Mouse (Mus musculus) inflammation-experienced regulatory T-cells, adult 16 weeks (primary cell): ENCODE results near the gene Rb1. TPM values are rescaled to one million over a fixed set of nuclear protein-coding genes. Genes with fewer than 3 reads are reported as not detected.

ENCODE experiments used
- polyA plus RNA-seq: library from polyadenylated mRNA; unstranded; fragments of 100-300 nt; shearing (Covaris generic); gene quantifications from one replicate; pipeline ENCODE4 v1.2.1, GENCODE M21; 2017

Rb1 gene
- 56.9 TPM for polyA plus RNA-seq

DNA sequence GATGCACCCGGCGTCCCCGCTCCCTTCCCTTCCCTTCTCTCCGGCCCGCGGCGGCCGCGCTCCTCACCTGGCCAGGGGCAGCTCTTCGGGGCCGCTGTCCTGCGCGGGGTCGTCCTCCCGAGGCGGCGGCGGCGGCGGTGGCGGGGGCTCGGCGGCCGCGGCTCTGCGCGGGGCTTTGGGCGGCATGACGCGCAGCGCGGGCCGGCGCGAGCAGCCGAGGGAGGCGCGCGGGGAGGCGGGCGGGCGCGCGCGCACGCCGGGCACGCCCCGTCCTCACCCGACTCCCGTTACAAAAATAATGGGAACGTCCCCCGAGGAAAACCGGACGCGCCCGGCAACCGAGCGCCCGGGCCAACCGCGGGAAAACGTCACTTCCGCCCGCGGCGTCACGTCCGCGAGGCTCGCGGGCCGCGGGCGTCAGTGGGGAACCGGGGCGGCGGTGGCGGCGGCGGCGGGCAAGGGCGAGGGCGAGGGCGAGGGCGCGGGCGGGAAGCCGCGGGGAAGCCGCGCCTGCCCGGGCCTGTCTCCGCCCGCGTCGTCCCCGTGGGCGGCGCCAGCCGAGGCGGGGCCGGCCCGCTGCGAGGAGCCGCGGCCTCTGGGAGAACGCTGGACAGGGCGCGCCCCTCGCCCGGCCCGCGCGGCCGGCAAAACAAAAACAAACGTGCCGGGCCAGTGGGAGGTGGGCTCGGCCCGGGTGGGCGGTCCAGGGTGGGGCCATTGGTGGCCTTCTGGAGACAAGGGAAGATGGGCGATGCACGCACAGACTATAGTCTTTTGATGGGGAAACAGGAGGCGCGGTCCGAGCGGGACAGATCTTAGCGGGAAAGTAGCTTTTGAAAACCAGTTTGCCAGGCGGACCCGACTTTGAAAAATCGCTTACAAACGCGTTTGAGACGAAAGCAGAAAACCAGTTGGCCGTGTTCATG lies at the start of gene Rb1:
Gene Rb1 (minus strand): TSS at position 367 of the 926 bp plus-strand sequence.

GRCm38 (mm10) chr14:73237848-73238321 lies 87.7 kb downstream of the Rb1 start, which contains the start of gene Lpar6:
TSS of gene Lpar6 (plus strand) at chr14:73237895.

Other genes with a start within 250 kb of the Rb1 start
- gene Rcbtb2, start 202.8 kb downstream of the Rb1 start, polyA plus RNA-seq = 83.6 TPM
- gene Lpar6, start 87.9 kb downstream of the Rb1 start, polyA plus RNA-seq = 28.0 TPM
- gene Itm2b, start 59.5 kb upstream of the Rb1 start, polyA plus RNA-seq = 1,788 TPM
- gene Med4, start 184.2 kb upstream of the Rb1 start, polyA plus RNA-seq = 81.8 TPM
- 84.0 TPM for gene Sucla2, start 199.5 kb upstream of the Rb1 start, polyA plus RNA-seq
- gene Nudt15, start 222.4 kb upstream of the Rb1 start, polyA plus RNA-seq = 6.4 TPM